Mouse (Mus musculus): ENCODE results near the gene Sdhaf1. TPM values are rescaled to one million over a fixed set of nuclear protein-coding genes. Genes with fewer than 3 reads are reported as not detected.

Gene Sdhaf1
- polyA plus RNA-seq, 1 experiment from 2014 or later: 23.1 TPM

- no peaks in the 10 kb centered on the region for H3K27me3 ChIP-seq (ENCODE audit: control insufficient read depth, insufficient read depth, low read length)
- H3K4me1 ChIP-seq (ENCODE audit: control insufficient read depth, insufficient read depth, low read length): peaks cover 14% of the 10 kb centered on the region
- no peak overlapping the region for H3K27ac ChIP-seq (ENCODE audit: low read depth, low read length)
- 81% methylated on average over 2 of the region's 2 CpGs for WGBS
- H3K9ac ChIP-seq (ENCODE audit: low read length): peak overlapping the region; percentile 90; the same call in 1 of the 2 replicates
- no peaks in the 10 kb centered on the region for H3K36me3 ChIP-seq (ENCODE audit: control insufficient read depth, insufficient read depth, low read length)
- ATAC-seq (ENCODE audit: low FRiP score): no peak
- H3K9me3 ChIP-seq (ENCODE audit: control insufficient read depth, low read length): no peaks in the 10 kb centered on the region
- H3K4me2 ChIP-seq: peak overlapping the region; percentile 60
- peak; percentile 77 for DNase-seq (ENCODE audit: low spot score, missing footprints)
- H3K4me3 ChIP-seq (ENCODE audit: low read depth, low read length): peak overlapping the region; percentile 77
Measured at GRCm38 (mm10) chr7:30320946-30321345, 2.7 kb downstream of the Sdhaf1 start.

GRCm38 (mm10) chr7:30318142-30318541, 5.6 kb downstream of the Sdhaf1 start:
- no peak overlapping the region for H3K4me3 ChIP-seq (ENCODE audit: low read depth, low read length)
- no peaks in the 10 kb centered on the region for H3K27me3 ChIP-seq (ENCODE audit: control insufficient read depth, insufficient read depth, low read length)
- H3K27ac ChIP-seq (ENCODE audit: low read depth, low read length): no peak overlapping the region
- no peak overlapping the region for H3K4me2 ChIP-seq
- WGBS: 89% methylated on average over 3 of the region's 3 CpGs
- no peaks in the 10 kb centered on the region for H3K36me3 ChIP-seq (ENCODE audit: control insufficient read depth, insufficient read depth, low read length)
- peaks cover 19% of the 10 kb centered on the region for H3K4me1 ChIP-seq (ENCODE audit: control insufficient read depth, insufficient read depth, low read length)
- ATAC-seq (ENCODE audit: low FRiP score) (no peak), DNase-seq (ENCODE audit: low spot score, missing footprints) (peak; percentile 12)
- no peak overlapping the region for H3K9ac ChIP-seq (ENCODE audit: low read length)
- no peaks in the 10 kb centered on the region for H3K9me3 ChIP-seq (ENCODE audit: control insufficient read depth, low read length)

GRCm38 (mm10) chr7:30315559-30316529, 7.9 kb downstream of the Sdhaf1 start:
- H3K4me3 ChIP-seq (ENCODE audit: low read depth, low read length): no peak overlapping the region

GRCm38 (mm10) chr7:30314721-30315155, 9.0 kb downstream of the Sdhaf1 start, which contains the start of gene Syne4:
Gene Syne4 (plus strand): TSS chr7:30314807.
- H3K4me2 ChIP-seq: peak within 1 kb of the TSS; percentile 25
- DNase-seq (ENCODE audit: low spot score, missing footprints) (no peak), ATAC-seq (ENCODE audit: low FRiP score) (no peak)
- H3K27me3 ChIP-seq (ENCODE audit: control insufficient read depth, insufficient read depth, low read length): no peaks in the 10 kb centered on the region
- H3K9ac ChIP-seq (ENCODE audit: low read length): peak within 1 kb of the TSS; percentile 16; the same call in 1 of the 2 replicates
- peaks cover 5% of the 10 kb centered on the region; the same call in 1 of the 2 replicates for H3K4me1 ChIP-seq (ENCODE audit: control insufficient read depth, insufficient read depth, low read length)
- H3K27ac ChIP-seq (ENCODE audit: low read depth, low read length): no peak within 1 kb of the TSS
- no peaks in the 10 kb centered on the region for H3K9me3 ChIP-seq (ENCODE audit: control insufficient read depth, low read length)
- 5% methylated on average over 9 of the region's 9 CpGs for WGBS
- H3K36me3 ChIP-seq (ENCODE audit: control insufficient read depth, insufficient read depth, low read length): 0 out of 2 replicates have a peak, but pooled peaks cover 3% of the 10 kb centered on the region
- H3K4me3 ChIP-seq (ENCODE audit: low read depth, low read length): peak within 1 kb of the TSS; percentile 7; the same call in 1 of the 2 replicates

More at GRCm38 (mm10) chr7:30315559-30316529, 7.9 kb downstream of the Sdhaf1 start:
- Histone ChIP-seq H3K27me3 (ENCODE audit: control insufficient read depth, insufficient read depth, low read length) (no peaks in the 10 kb centered on the region), H3K9me3 (ENCODE audit: control insufficient read depth, low read length) (no peaks in the 10 kb centered on the region), H3K9ac (ENCODE audit: low read length) (no peak overlapping the region), H3K36me3 (ENCODE audit: control insufficient read depth, insufficient read depth, low read length) (0 out of 2 replicates have a peak, but pooled peaks cover 3% of the 10 kb centered on the region), H3K4me2 (no peak overlapping the region), H3K4me1 (ENCODE audit: control insufficient read depth, insufficient read depth, low read length) (peaks cover 7% of the 10 kb centered on the region), H3K27ac (ENCODE audit: low read depth, low read length) (no peak overlapping the region)
- 80% methylated on average over 13 of the region's 13 CpGs for WGBS
- DNase-seq (ENCODE audit: low spot score, missing footprints) (peak; percentile 57), ATAC-seq (ENCODE audit: low FRiP score) (no peak)

GRCm38 (mm10) chr7:30313666-30314320, 9.9 kb downstream of the Sdhaf1 start:
- Histone ChIP-seq H3K9me3 (ENCODE audit: control insufficient read depth, low read length) (no peaks in the 10 kb centered on the region), H3K4me1 (ENCODE audit: control insufficient read depth, insufficient read depth, low read length) (peaks cover 12% of the 10 kb centered on the region), H3K36me3 (ENCODE audit: control insufficient read depth, insufficient read depth, low read length) (0 out of 2 replicates have a peak, but pooled peaks cover 3% of the 10 kb centered on the region), H3K4me2 (no peak overlapping the region), H3K9ac (ENCODE audit: low read length) (no peak overlapping the region), H3K4me3 (ENCODE audit: low read depth, low read length) (no peak overlapping the region), H3K27me3 (ENCODE audit: control insufficient read depth, insufficient read depth, low read length) (no peaks in the 10 kb centered on the region), H3K27ac (ENCODE audit: low read depth, low read length) (no peak overlapping the region)
- WGBS: 51% methylated on average over 27 of the region's 27 CpGs
- no peak for DNase-seq (ENCODE audit: low spot score, missing footprints)
- ATAC-seq (ENCODE audit: low FRiP score): no peak

GRCm38 (mm10) chr7:30310136-30310535, 13.6 kb downstream of the Sdhaf1 start:
- ATAC-seq (ENCODE audit: low FRiP score) (no peak), DNase-seq (ENCODE audit: low spot score, missing footprints) (no peak)
- Histone ChIP-seq H3K36me3 (ENCODE audit: control insufficient read depth, insufficient read depth, low read length) (0 out of 2 replicates have a peak, but pooled peaks cover 3% of the 10 kb centered on the region), H3K4me1 (ENCODE audit: control insufficient read depth, insufficient read depth, low read length) (peaks cover 18% of the 10 kb centered on the region), H3K9ac (ENCODE audit: low read length) (no peak overlapping the region), H3K4me3 (ENCODE audit: low read depth, low read length) (no peak overlapping the region), H3K9me3 (ENCODE audit: control insufficient read depth, low read length) (no peaks in the 10 kb centered on the region), H3K27ac (ENCODE audit: low read depth, low read length) (no peak overlapping the region), H3K4me2 (no peak overlapping the region), H3K27me3 (ENCODE audit: control insufficient read depth, insufficient read depth, low read length) (no peaks in the 10 kb centered on the region)
- WGBS: 89% methylated on average over 12 of the region's 12 CpGs

- H3K27ac ChIP-seq (ENCODE audit: low read depth, low read length): no peak overlapping the region
Measured at GRCm38 (mm10) chr7:30309395-30310129, 14.1 kb downstream of the Sdhaf1 start.

More at GRCm38 (mm10) chr7:30309395-30310129, 14.1 kb downstream of the Sdhaf1 start:
- ATAC-seq (ENCODE audit: low FRiP score) (no peak), DNase-seq (ENCODE audit: low spot score, missing footprints) (no peak)
- Histone ChIP-seq H3K4me3 (ENCODE audit: low read depth, low read length) (peak overlapping the region; percentile 53), H3K9ac (ENCODE audit: low read length) (peak overlapping the region; percentile 72), H3K9me3 (ENCODE audit: control insufficient read depth, low read length) (no peaks in the 10 kb centered on the region), H3K4me2 (peak overlapping the region; percentile 73), H3K27me3 (ENCODE audit: control insufficient read depth, insufficient read depth, low read length) (no peaks in the 10 kb centered on the region), H3K4me1 (ENCODE audit: control insufficient read depth, insufficient read depth, low read length) (peaks cover 14% of the 10 kb centered on the region), H3K36me3 (ENCODE audit: control insufficient read depth, insufficient read depth, low read length) (0 out of 2 replicates have a peak, but pooled peaks cover 3% of the 10 kb centered on the region)
- WGBS: 66% methylated on average over 15 of the region's 15 CpGs
